Mouse (Mus musculus): ENCODE measurements around the gene 1700003E16Rik.

The 1700003E16Rik gene

GRCm38 (mm10) chr6:83127419-83127818 lies 28.8 kb upstream of the 1700003E16Rik start:
- DNase-seq (ENCODE audit: low spot score), result no peak

GRCm38 (mm10) chr6:83131469-83132034 lies 24.7 kb upstream of the 1700003E16Rik start:
- DNase-seq (ENCODE audit: low spot score), result no peak

- DNase-seq (ENCODE audit: low spot score), result no peak
Observed at GRCm38 (mm10) chr6:83132176-83132919, 23.9 kb upstream of the 1700003E16Rik start.

- DNase-seq (ENCODE audit: low spot score), result no peak
Observed at GRCm38 (mm10) chr6:83134226-83134625, 22.0 kb upstream of the 1700003E16Rik start.

- no peak for DNase-seq (ENCODE audit: low spot score)
Observed at GRCm38 (mm10) chr6:83134951-83135513, 21.2 kb upstream of the 1700003E16Rik start, which contains the start of gene Rtkn. TSS of gene Rtkn (plus strand) at chr6:83135463.

GRCm38 (mm10) chr6:83135571-83136161 lies 20.5 kb upstream of the 1700003E16Rik start:
- no peak for DNase-seq (ENCODE audit: low spot score)

- no peak for DNase-seq (ENCODE audit: low spot score)
Observed at GRCm38 (mm10) chr6:83136291-83136880, 19.8 kb upstream of the 1700003E16Rik start.

GRCm38 (mm10) chr6:83136881-83137575 lies 19.2 kb upstream of the 1700003E16Rik start:
- DNase-seq (ENCODE audit: low spot score), result peak; percentile 57

GRCm38 (mm10) chr6:83137576-83137950 lies 18.6 kb upstream of the 1700003E16Rik start:
- peak; percentile 84 for DNase-seq (ENCODE audit: low spot score)

GRCm38 (mm10) chr6:83138056-83138455 lies 18.1 kb upstream of the 1700003E16Rik start:
- no peak for DNase-seq (ENCODE audit: low spot score)

- no peak for DNase-seq (ENCODE audit: low spot score)
Observed at GRCm38 (mm10) chr6:83140044-83140443, 16.2 kb upstream of the 1700003E16Rik start.

GRCm38 (mm10) chr6:83141636-83142035 lies 14.6 kb upstream of the 1700003E16Rik start:
- DNase-seq (ENCODE audit: low spot score), result no peak

- DNase-seq (ENCODE audit: low spot score), result no peak
Observed at GRCm38 (mm10) chr6:83142211-83142731, 13.9 kb upstream of the 1700003E16Rik start.

GRCm38 (mm10) chr6:83142886-83143285 lies 13.3 kb upstream of the 1700003E16Rik start:
- no peak for DNase-seq (ENCODE audit: low spot score)

GRCm38 (mm10) chr6:83145209-83145608 lies 11.0 kb upstream of the 1700003E16Rik start:
- DNase-seq (ENCODE audit: low spot score), result no peak

- no peak for DNase-seq (ENCODE audit: low spot score)
Observed at GRCm38 (mm10) chr6:83145805-83146204, 10.4 kb upstream of the 1700003E16Rik start.

- peak; percentile 50 for DNase-seq (ENCODE audit: low spot score)
Observed at GRCm38 (mm10) chr6:83147280-83147679, 8.9 kb upstream of the 1700003E16Rik start.

GRCm38 (mm10) chr6:83151721-83152120 lies 4.5 kb upstream of the 1700003E16Rik start:
- no peak for DNase-seq (ENCODE audit: low spot score)

GRCm38 (mm10) chr6:83153038-83153437 lies 3.2 kb upstream of the 1700003E16Rik start:
- no peak for DNase-seq (ENCODE audit: low spot score)

GRCm38 (mm10) chr6:83153485-83153884 lies 2.7 kb upstream of the 1700003E16Rik start:
- DNase-seq (ENCODE audit: low spot score), result no peak

- DNase-seq (ENCODE audit: low spot score), result no peak
Observed at GRCm38 (mm10) chr6:83155552-83156238, 509 bp upstream of the 1700003E16Rik start.
